Mouse (Mus musculus): ENCODE measurements around the gene Olfr532.
"Not testable (repeated sequence)": the region's sequence is repeated elsewhere in the genome, so short reads cannot be mapped to it uniquely, and the experiment has no call there.

Olfr532 gene

GRCm38 (mm10) chr7:140421539-140421938 is at the start of gene Olfr532:
Olfr532 (minus strand) TSS chr7:140421639.
- DNase-seq (ENCODE audit: low spot score) = no peak

GRCm38 (mm10) chr7:140463070-140463469 is 41.6 kb upstream of the Olfr532 start, which contains the start of gene Olfr533:
Olfr533 (plus strand) TSS chr7:140463370.
- DNase-seq (ENCODE audit: low spot score) = not testable (repeated sequence)

GRCm38 (mm10) chr7:140443141-140443540 is 21.7 kb upstream of the Olfr532 start:
- DNase-seq (ENCODE audit: low spot score) = no peak

DNA sequence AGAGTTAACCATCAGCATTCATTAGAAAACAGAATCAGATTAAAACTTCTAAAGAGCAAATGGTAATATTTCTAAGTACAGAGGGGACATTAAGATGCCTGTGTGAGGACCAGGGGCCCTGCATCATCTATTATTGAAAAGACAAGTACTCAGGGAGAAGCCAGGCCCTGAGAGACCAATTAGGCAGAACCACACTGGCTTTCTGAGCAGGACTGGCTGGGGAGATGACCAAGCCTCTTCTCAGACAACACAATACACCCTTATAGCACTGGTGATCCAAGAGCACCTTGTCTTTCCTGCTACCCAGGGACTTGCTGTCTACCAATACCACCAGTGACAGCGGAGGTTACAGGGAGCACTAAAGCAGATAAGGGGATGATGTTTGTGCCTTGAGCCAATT is 18.6 kb downstream of the Olfr532 start, which contains the start of gene Olfr531:
Gene Olfr531 (minus strand): TSS at position 101 of the 400 bp plus-strand sequence.
- DNase-seq (ENCODE audit: low spot score) = no peak

- DNase-seq (ENCODE audit: low spot score) = no peak
These were observed 44.5 kb downstream of the Olfr532 start for GRCm38 (mm10) chr7:140376911-140377310.

DNA sequence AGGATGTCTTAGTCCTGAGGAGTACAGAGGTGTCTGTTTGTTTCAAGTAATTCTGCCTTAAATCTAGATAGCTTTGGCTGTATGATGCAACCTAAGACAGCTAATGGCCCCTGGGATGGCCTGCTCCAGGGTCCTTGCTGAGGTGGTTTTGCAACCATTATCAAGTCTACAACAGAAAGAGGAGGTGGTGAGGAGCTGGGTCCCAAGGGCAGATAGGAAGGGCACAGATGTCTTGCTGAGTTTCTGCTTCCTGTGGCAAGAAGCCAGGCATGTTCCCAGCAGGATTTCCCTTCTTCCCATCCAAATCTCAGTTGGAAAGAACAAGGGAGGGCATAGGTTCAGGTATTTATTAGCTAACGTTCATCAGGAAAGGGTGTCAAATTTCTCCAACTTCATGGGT is 45.2 kb downstream of the Olfr532 start, which contains the start of gene Olfr530:
Gene Olfr530 (minus strand): TSS at position 101 of the 400 bp plus-strand sequence.
- DNase-seq (ENCODE audit: low spot score) = no peak

- no peak for DNase-seq (ENCODE audit: low spot score)
These were observed 47.1 kb downstream of the Olfr532 start for GRCm38 (mm10) chr7:140374300-140374699.

Measured in urinary bladder, postnatal 14 days (tissue).